Mouse (Mus musculus) forebrain, postnatal 0 days (tissue): Measurements from ENCODE around the gene Sobp. TPM values are rescaled to one million over a fixed set of nuclear protein-coding genes. Genes with fewer than 3 reads are reported as not detected.

ENCODE experiments used
- ATAC-seq: fragments of 200-750 bp; cut with Nextera tagmentation; 2 replicates; pipeline ENCODE4 v1.8.0; 2017; ENCODE audit warnings: mild to moderate bottlenecking, moderate library complexity
- DNase-seq: peaks from one replicate; pipeline ENCODE4 v3.0.0-alpha.2; 2015
- H3K27ac ChIP-seq: fragments of 300-500 bp; sonication (generic); 2 replicates; pipeline ENCODE4 v1.5.1; 2014; ENCODE audit warnings: low read depth, mild to moderate bottlenecking, antibody characterized with exemption, low read length, moderate library complexity, mixed read lengths
- H3K27me3 ChIP-seq: fragments of 300-500 bp; sonication (generic); 2 replicates; pipeline ENCODE4 v1.6.1; 2014; ENCODE audit warnings: mild to moderate bottlenecking, low read length, mixed read lengths; ENCODE audit not compliant: insufficient read depth
- H3K36me3 ChIP-seq: fragments of 300-500 bp; sonication (generic); 2 replicates; pipeline ENCODE4 v1.6.1; 2014; ENCODE audit warnings: mild to moderate bottlenecking, moderate library complexity; ENCODE audit not compliant: insufficient read depth
- H3K4me1 ChIP-seq: fragments of 300-500 bp; sonication (generic); 2 replicates; pipeline ENCODE4 v1.6.1; 2014; ENCODE audit warnings: antibody characterized with exemption; ENCODE audit not compliant: insufficient read depth
- H3K4me2 ChIP-seq: fragments of 300-500 bp; sonication (generic); 2 replicates; pipeline ENCODE4 v1.6.1; 2014; ENCODE audit warnings: low read depth, mild to moderate bottlenecking, moderate library complexity
- H3K4me3 ChIP-seq: fragments of 300-500 bp; sonication (generic); 2 replicates; pipeline ENCODE4 v1.5.1; 2014; ENCODE audit warnings: low read depth, low read length, mixed read lengths
- H3K9ac ChIP-seq: fragments of 300-500 bp; sonication (generic); 2 replicates; pipeline ENCODE4 v1.6.1; 2014; ENCODE audit warnings: mild to moderate bottlenecking
- H3K9me3 ChIP-seq: fragments of 300-500 bp; sonication (generic); 2 replicates; pipeline ENCODE4 v1.6.1; 2016; ENCODE audit warnings: low read length
- CTCF ChIP-seq: sonication (generic); IDR thresholded peaks from 2 replicates; pipeline ENCODE4 v1.5.1; 2016; ENCODE audit warnings: antibody characterized with exemption, control low read depth, low read depth
- WGBS: fragments of 180-500 bp; shearing (Covaris S2); extraction: QIAGEN DNeasy Blood & Tissue Kit; methylation state at CpG from one replicate; pipeline ENCODE4 v1.1.7; 2014; 5-methylcytosine and 5-hydroxymethylcytosine counted together
- polyA plus RNA-seq: library from polyadenylated mRNA; unstranded; fragments of >200 nt; fragmentation: Nextera tagmentation; extraction: Ambion mirVana; gene quantifications from 2 replicates; pipeline ENCODE4 v1.2.1, GENCODE M21; 2015
- total RNA-seq: library from RNA; depleted of rRNA; stranded (reverse); fragments of >200 nt; gene quantifications from 2 replicates; pipeline ENCODE4 v1.2.3, GENCODE M21; 2014

Sobp gene
- total and polyA plus RNA-seq, 2 experiments from 2014 or later, result 19.9 to 38.3 TPM

- DNase-seq, result no peak
- no peaks in the 10 kb centered on the region for H3K9me3 ChIP-seq
- no peaks in the 10 kb centered on the region for H3K27me3 ChIP-seq
- H3K9ac ChIP-seq, result no peak overlapping the region
- no peak overlapping the region for H3K4me2 ChIP-seq
- H3K4me1 ChIP-seq, result 0 out of 2 replicates have a peak, but pooled peaks cover 9% of the 10 kb centered on the region
- H3K4me3 ChIP-seq, result no peak overlapping the region
- WGBS, result 78% methylated on average over 4 of the region's 4 CpGs
- H3K36me3 ChIP-seq, result no peaks in the 10 kb centered on the region
- no peak for ATAC-seq
- TF ChIP-seq CTCF, result no peak
- H3K27ac ChIP-seq, result no peak overlapping the region
Measured at GRCm38 (mm10) chr10:43034811-43035210, 139.5 kb downstream of the Sobp start.

GRCm38 (mm10) chr10:43033481-43034248 is 140.7 kb downstream of the Sobp start:
- Histone ChIP-seq H3K4me2 (no peak overlapping the region), H3K27ac (no peak overlapping the region), H3K9me3 (no peaks in the 10 kb centered on the region), H3K9ac (no peak overlapping the region), H3K4me1 (0 out of 2 replicates have a peak, but pooled peaks cover 9% of the 10 kb centered on the region), H3K4me3 (no peak overlapping the region), H3K27me3 (no peaks in the 10 kb centered on the region), H3K36me3 (0 out of 2 replicates have a peak, but pooled peaks cover 2% of the 10 kb centered on the region)
- peak; percentile 38 for DNase-seq
- ATAC-seq, result peak; percentile 46; the same call in 1 of the 2 replicates
- TF ChIP-seq CTCF, result no peak
- WGBS, result 45% methylated on average over 15 of the region's 15 CpGs

DNA sequence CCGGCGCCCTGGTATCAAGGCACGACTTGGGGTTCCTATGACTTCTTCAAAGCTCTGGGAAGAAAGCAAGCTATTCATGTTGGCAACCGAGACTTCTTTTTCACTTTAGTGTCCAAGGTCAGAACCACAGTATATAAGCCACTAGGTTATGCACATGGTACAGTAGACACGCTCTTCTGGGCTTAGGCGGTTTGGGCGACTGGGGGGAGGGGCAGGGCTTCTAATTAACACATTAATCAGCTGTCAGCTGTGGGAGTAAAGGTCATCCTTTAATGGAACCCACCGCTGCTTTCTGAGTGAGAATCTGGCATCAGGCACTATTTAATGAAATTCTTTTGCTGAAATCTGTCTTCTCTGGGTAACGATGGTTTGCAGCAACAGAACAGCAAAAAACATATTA is 147.3 kb downstream of the Sobp start:
- 47% methylated on average over 9 of the region's 9 CpGs for WGBS
- no peak overlapping the region for H3K27ac ChIP-seq
- H3K36me3 ChIP-seq, result peaks cover 3% of the 10 kb centered on the region; the same call in 1 of the 2 replicates
- H3K4me1 ChIP-seq, result 0 out of 2 replicates have a peak, but pooled peaks cover 13% of the 10 kb centered on the region
- H3K9me3 ChIP-seq, result no peaks in the 10 kb centered on the region
- H3K9ac ChIP-seq, result no peak overlapping the region
- no peak for TF ChIP-seq CTCF
- no peak overlapping the region for H3K4me2 ChIP-seq
- H3K4me3 ChIP-seq, result no peak overlapping the region
- H3K27me3 ChIP-seq, result no peaks in the 10 kb centered on the region
- ATAC-seq, result no peak
- no peak for DNase-seq

GRCm38 (mm10) chr10:43023454-43024194 is 150.7 kb downstream of the Sobp start:
- Histone ChIP-seq H3K36me3 (peaks cover 9% of the 10 kb centered on the region; the same call in 1 of the 2 replicates), H3K9me3 (no peaks in the 10 kb centered on the region), H3K9ac (no peak overlapping the region), H3K4me2 (no peak overlapping the region), H3K27ac (peak overlapping the region; percentile 37; the same call in 1 of the 2 replicates), H3K4me3 (no peak overlapping the region), H3K27me3 (no peaks in the 10 kb centered on the region), H3K4me1 (0 out of 2 replicates have a peak, but pooled peaks cover 16% of the 10 kb centered on the region)
- WGBS, result 49% methylated on average over 10 of the region's 10 CpGs
- ATAC-seq, result peak; percentile 77
- peak; percentile 81 for DNase-seq
- no peak for TF ChIP-seq CTCF

DNA sequence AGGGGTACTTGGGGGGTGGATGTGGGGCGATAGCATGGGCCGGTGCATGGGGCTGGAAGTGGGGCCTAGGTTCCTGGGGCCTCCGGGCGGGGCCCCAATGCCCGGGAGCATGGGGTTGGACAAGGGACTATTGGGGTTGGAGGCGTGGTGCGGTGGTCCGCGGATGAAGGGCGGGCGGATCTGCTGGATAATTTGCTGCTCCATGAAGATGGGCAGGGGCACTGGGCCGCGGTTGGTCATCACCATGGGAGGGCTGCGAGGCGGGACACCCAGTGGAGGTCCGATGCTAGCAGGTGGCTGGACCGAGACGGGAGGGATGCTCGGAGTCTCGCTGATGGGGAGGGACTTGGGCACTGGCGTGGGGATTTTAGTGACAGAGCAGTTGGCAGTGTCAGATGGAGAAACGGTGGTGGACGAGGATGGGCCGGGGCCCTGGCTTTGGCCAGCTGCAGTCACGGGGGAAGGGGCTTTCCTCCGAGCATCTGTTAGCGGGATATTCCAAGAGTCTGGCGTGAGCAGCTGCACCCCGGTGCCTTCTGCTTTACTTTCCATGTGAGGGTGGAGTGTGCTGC is 152.1 kb downstream of the Sobp start:
- peak overlapping the region; percentile 45 for H3K4me3 ChIP-seq
- peak overlapping the region; percentile 91 for H3K4me2 ChIP-seq
- H3K27me3 ChIP-seq, result no peaks in the 10 kb centered on the region
- 11% methylated on average over 29 of the region's 29 CpGs for WGBS
- TF ChIP-seq CTCF, result no peak
- H3K9me3 ChIP-seq, result no peaks in the 10 kb centered on the region
- H3K27ac ChIP-seq, result 0 out of 2 replicates have a peak overlapping the region, but pooled peaks have one; percentile 35
- H3K36me3 ChIP-seq, result peaks cover 9% of the 10 kb centered on the region; the same call in 1 of the 2 replicates
- peak; percentile 38 for DNase-seq
- peak overlapping the region; percentile 60 for H3K9ac ChIP-seq
- peak; percentile 25; the same call in 1 of the 2 replicates for ATAC-seq
- 0 out of 2 replicates have a peak, but pooled peaks cover 14% of the 10 kb centered on the region for H3K4me1 ChIP-seq

- Histone ChIP-seq H3K4me3 (peak overlapping the region; percentile 45), H3K27ac (0 out of 2 replicates have a peak overlapping the region, but pooled peaks have one; percentile 35), H3K36me3 (peaks cover 9% of the 10 kb centered on the region; the same call in 1 of the 2 replicates), H3K27me3 (no peaks in the 10 kb centered on the region), H3K4me2 (peak overlapping the region; percentile 91), H3K9me3 (no peaks in the 10 kb centered on the region), H3K4me1 (0 out of 2 replicates have a peak, but pooled peaks cover 9% of the 10 kb centered on the region), H3K9ac (peak overlapping the region; percentile 60)
- no peak for TF ChIP-seq CTCF
- DNase-seq, result peak; percentile 59
- 3% methylated on average over 68 of the region's 69 CpGs for WGBS
- peak; percentile 36 for ATAC-seq
Measured at GRCm38 (mm10) chr10:43021512-43022116, 152.7 kb downstream of the Sobp start.
